Mouse (Mus musculus): Measurements from ENCODE around the gene Cdh13.
A peak's percentile ranks its signal among the peaks of the same experiment; 100 is the strongest.
"Not testable (repeated sequence)": the region's sequence is repeated elsewhere in the genome, so short reads cannot be mapped to it uniquely, and the experiment has no call there.

Cdh13 gene

GRCm38 (mm10) chr8:119281761-119282160 is 998.2 kb downstream of the Cdh13 start:
- no peak for DNase-seq

GRCm38 (mm10) chr8:119284516-119284915 is 1001.0 kb downstream of the Cdh13 start:
- DNase-seq: no peak

DNA sequence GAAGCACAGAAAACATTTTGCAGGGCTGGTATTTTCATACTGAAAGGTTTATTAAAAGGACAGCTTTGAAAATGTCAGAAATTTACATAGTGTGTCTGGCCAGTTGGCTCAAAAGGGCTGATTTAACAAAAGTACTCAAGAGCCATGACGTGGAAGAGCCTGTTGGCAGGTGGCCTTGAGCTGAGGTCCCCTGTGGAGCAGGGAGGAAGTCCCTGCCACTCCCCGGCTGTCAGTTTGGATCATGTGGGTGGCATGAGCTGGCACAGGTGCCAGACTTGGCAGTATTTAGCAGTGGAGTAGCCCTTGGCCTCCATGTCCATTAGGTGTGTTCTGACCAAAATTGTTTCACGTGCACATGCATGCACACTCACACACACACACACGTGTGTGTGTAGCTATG is 1001.4 kb downstream of the Cdh13 start:
- no peak for DNase-seq

GRCm38 (mm10) chr8:119295477-119295876 is 1011.9 kb downstream of the Cdh13 start:
- DNase-seq: no peak

GRCm38 (mm10) chr8:119297752-119298151 is 1014.2 kb downstream of the Cdh13 start:
- peak; percentile 63 for DNase-seq

DNA sequence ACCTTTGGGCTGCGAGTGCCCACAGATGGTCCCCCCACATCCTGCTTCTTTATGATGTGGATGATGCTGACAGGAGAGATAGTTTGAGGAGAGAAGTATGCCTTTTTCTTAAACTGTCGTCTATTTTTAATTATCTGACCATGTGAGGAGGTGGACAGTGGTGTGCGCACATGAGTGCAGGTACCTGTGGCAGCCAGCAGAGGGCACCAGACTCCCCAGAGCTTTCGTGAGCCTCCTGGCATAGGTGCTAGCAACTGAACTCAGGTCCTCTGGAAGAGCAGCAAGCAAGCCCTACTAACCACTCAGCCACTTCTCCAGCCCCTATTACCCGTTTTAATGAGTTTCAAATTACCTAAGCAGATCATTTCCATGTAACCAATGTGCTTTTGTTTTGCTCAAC is 1016.8 kb downstream of the Cdh13 start:
- DNase-seq: no peak

DNA sequence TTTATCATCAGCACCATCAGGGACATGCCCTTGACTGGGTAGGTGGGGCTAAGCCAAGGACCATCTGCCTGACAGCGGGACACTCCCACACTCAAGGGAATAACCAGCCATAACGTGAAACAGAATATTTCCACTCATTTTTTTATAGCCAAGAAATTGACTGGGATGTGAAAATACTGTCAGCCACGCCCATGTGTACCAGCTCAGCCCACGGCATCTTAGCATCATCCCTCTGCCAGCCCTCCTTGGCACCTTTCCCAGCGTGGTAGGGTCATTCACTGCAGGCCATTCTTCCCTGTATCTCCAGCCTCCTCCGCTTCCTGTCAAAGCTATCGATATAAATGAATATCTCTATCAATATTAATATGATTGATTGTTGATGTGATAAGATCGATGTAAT is 1020.7 kb downstream of the Cdh13 start:
- no peak for DNase-seq

GRCm38 (mm10) chr8:119311412-119311811 is 1027.9 kb downstream of the Cdh13 start:
- DNase-seq: peak; percentile 31

GRCm38 (mm10) chr8:119323215-119323614 is 1039.7 kb downstream of the Cdh13 start:
- DNase-seq: no peak

DNA sequence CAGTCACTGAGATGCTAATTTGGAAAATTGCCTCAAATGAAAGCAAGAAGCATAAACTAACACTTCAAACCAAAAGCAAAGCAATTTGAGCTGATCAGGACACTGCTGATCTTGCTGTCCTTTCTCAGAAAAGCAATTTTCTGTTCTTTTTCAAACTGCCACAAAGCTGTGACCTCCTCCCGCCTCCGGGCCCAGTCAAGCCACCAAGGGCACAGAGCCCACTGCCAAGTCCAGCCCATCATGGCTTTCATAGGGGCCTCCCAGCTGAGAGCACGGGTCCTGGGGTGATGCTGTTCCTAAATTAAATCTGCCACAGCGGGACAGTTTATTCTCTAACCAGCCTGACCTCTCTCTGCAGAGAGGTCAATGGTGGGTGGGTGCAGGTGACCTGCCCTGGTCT is 1056.0 kb downstream of the Cdh13 start:
- DNase-seq: no peak

DNA sequence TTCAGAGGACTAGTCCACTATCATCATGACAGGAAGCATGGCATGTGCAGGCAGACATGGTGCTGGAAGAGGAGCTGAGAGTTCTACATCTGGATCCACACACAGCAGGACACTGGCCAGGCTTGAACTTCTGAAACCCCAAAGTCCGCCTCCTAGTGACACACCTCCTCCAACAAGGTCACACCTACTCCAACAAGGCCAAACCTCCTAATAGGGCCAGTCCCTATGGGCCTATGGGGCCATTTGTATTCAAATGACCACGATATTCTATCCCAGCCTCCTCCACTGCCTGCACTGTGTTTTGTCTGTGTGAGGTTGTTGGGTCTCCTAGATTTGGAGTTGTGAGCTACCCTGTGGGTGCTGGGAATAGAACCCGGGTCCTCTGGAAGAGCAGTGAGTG is 1060.1 kb downstream of the Cdh13 start:
- no peak for DNase-seq

GRCm38 (mm10) chr8:119344190-119344856 is 1060.8 kb downstream of the Cdh13 start, which contains the start of gene Hsbp1:
TSS of gene Hsbp1 (plus strand) at chr8:119344488.
- DNase-seq: peak; percentile 92

GRCm38 (mm10) chr8:119345029-119345682 is 1061.6 kb downstream of the Cdh13 start:
- DNase-seq: no peak

DNA sequence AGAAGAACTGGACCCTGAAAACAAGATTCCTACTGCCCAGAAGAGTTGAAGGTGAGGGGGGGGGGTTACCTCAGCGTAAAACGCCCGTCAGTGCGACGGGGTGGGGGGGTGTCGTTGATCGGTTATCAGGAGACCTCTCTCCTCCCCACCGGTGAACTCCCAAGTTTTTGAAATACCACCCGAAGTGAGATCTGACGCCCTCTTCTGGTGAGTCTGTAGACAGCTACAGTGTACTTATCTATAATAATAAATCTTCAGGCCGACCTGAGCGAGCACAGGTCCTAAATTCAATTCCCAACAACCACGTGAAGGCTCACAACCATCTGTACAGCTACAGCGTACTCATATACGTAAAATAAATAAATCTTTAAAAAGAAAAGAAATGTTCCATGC is 1062.1 kb downstream of the Cdh13 start:
- no peak for DNase-seq

- no peak for DNase-seq
Measured at GRCm38 (mm10) chr8:119351647-119352046, 1068.1 kb downstream of the Cdh13 start.

GRCm38 (mm10) chr8:119352977-119353658 is 1069.6 kb downstream of the Cdh13 start:
- no peak for DNase-seq

DNA sequence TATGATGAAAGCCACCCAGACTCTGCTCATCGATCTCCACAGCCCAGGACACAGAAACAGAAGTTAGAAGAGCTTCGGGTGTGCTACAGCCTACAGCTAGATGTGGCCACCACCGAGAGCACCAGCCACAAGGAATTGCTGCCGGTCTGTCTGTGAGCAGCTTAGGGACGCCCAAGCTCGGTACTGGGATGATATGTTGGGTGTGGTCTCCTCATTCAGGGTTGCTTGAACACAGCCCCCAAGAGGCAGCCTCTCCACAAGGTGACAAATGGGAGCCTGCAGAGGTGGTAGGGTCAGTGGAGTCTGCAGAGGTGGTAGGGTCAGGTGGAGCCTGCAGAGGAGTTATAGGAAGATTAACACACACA is 1070.1 kb downstream of the Cdh13 start:
- no peak for DNase-seq

- DNase-seq: not testable (repeated sequence)
Measured at GRCm38 (mm10) chr8:119356631-119357030, 1073.1 kb downstream of the Cdh13 start.

GRCm38 (mm10) chr8:119358175-119358574 is 1074.6 kb downstream of the Cdh13 start:
- no peak for DNase-seq

- peak; percentile 71 for DNase-seq
Measured at GRCm38 (mm10) chr8:119358836-119359235, 1075.3 kb downstream of the Cdh13 start.

- no peak for DNase-seq
Measured at GRCm38 (mm10) chr8:119360686-119361295, 1077.3 kb downstream of the Cdh13 start.
